Mouse (Mus musculus): ENCODE data around the gene Magi1. TPM values are rescaled to one million over a fixed set of nuclear protein-coding genes. Genes with fewer than 3 reads are reported as not detected.
A peak's percentile ranks its signal among the peaks of the same experiment; 100 is the strongest.

Gene Magi1
- polyA plus RNA-seq, 1 experiment: 3.4 TPM

- no peak overlapping the region for H3ac ChIP-seq (ENCODE audit: control insufficient read depth, insufficient read length)
- no peak overlapping the region for H3K4me3 ChIP-seq
- no peaks in the 10 kb centered on the region for H3K36me3 ChIP-seq (ENCODE audit: control insufficient read depth, insufficient read depth)
- H3K79me2 ChIP-seq (ENCODE audit: control insufficient read depth, insufficient read depth): peaks cover 6% of the 10 kb centered on the region
- TF ChIP-seq TCF12 (IDR thresholded peaks at IDR 0.05; ENCODE audit: insufficient read depth, poor library complexity, severe bottlenecking) (no peak), MYOG (IDR thresholded peaks at IDR 0.05; ENCODE audit: control insufficient read depth in 1 of 3, insufficient read depth in 1 of 3, insufficient read length in 2 of 3, low read depth in 2 of 3) (no peak), TCF3 (IDR thresholded peaks at IDR 0.05; ENCODE audit: insufficient read length, low read depth) (no peak), MAX (IDR thresholded peaks at IDR 0.05; ENCODE audit: low read depth) (no peak), REST (IDR thresholded peaks at IDR 0.05; ENCODE audit: insufficient read depth, insufficient read length) (no peak), POLR2AphosphoS2 (IDR thresholded peaks at IDR 0.05; ENCODE audit: insufficient read length, low read depth) (no peak), POLR2A (IDR thresholded peaks at IDR 0.05; ENCODE audit: insufficient read length, low read depth) (no peak), CEBPB (IDR thresholded peaks at IDR 0.05; ENCODE audit: insufficient read depth, poor library complexity, severe bottlenecking) (no peak), MYOD1 (IDR thresholded peaks at IDR 0.05; ENCODE audit: control insufficient read depth in 1 of 3, insufficient read length in 2 of 3, low read depth in 2 of 3) (no peak), USF1 (IDR thresholded peaks at IDR 0.05; ENCODE audit: low read depth) (no peak), SRF (IDR thresholded peaks at IDR 0.05; ENCODE audit: control insufficient read depth, insufficient read length, low read depth) (no peak), E2F4 (IDR thresholded peaks at IDR 0.05; ENCODE audit: insufficient read depth) (no peak)
- H3K27me3 ChIP-seq (ENCODE audit: control insufficient read depth, insufficient read depth, insufficient read length): no peaks in the 10 kb centered on the region
- H3K4me2 ChIP-seq (ENCODE audit: low read depth): no peak overlapping the region
Measured at GRCm38 (mm10) chr6:94083459-94083858, 200.3 kb downstream of the Magi1 start.

GRCm38 (mm10) chr6:94080933-94081545, 202.7 kb downstream of the Magi1 start:
- peaks cover 6% of the 10 kb centered on the region for H3K79me2 ChIP-seq (ENCODE audit: control insufficient read depth, insufficient read depth)
- TF ChIP-seq TCF3 (IDR thresholded peaks at IDR 0.05; ENCODE audit: insufficient read length, low read depth) (no peak), POLR2A (IDR thresholded peaks at IDR 0.05; ENCODE audit: insufficient read length, low read depth) (no peak), CEBPB (IDR thresholded peaks at IDR 0.05; ENCODE audit: insufficient read depth, poor library complexity, severe bottlenecking) (peak; percentile 63; the same call in 1 of the 2 replicates), MYOG (IDR thresholded peaks at IDR 0.05; ENCODE audit: control insufficient read depth in 1 of 3, insufficient read depth in 1 of 3, insufficient read length in 2 of 3, low read depth in 2 of 3) (no peak), USF1 (IDR thresholded peaks at IDR 0.05; ENCODE audit: low read depth) (no peak)
- no peak overlapping the region for H3ac ChIP-seq (ENCODE audit: control insufficient read depth, insufficient read length)
- no peak overlapping the region for H3K4me3 ChIP-seq
- no peaks in the 10 kb centered on the region for H3K27me3 ChIP-seq (ENCODE audit: control insufficient read depth, insufficient read depth, insufficient read length)
- H3K4me2 ChIP-seq (ENCODE audit: low read depth): no peak overlapping the region
- no peaks in the 10 kb centered on the region for H3K36me3 ChIP-seq (ENCODE audit: control insufficient read depth, insufficient read depth)

GRCm38 (mm10) chr6:94078934-94079333, 204.8 kb downstream of the Magi1 start:
- peaks cover 6% of the 10 kb centered on the region for H3K79me2 ChIP-seq (ENCODE audit: control insufficient read depth, insufficient read depth)
- H3ac ChIP-seq (ENCODE audit: control insufficient read depth, insufficient read length): no peak overlapping the region
- no peaks in the 10 kb centered on the region for H3K36me3 ChIP-seq (ENCODE audit: control insufficient read depth, insufficient read depth)
- H3K4me3 ChIP-seq: no peak overlapping the region
- no peak overlapping the region for H3K4me2 ChIP-seq (ENCODE audit: low read depth)
- H3K27me3 ChIP-seq (ENCODE audit: control insufficient read depth, insufficient read depth, insufficient read length): no peaks in the 10 kb centered on the region
- TF ChIP-seq TCF3 (IDR thresholded peaks at IDR 0.05; ENCODE audit: insufficient read length, low read depth): no peak
- TF ChIP-seq E2F4 (IDR thresholded peaks at IDR 0.05; ENCODE audit: insufficient read depth): no peak
- no peak for TF ChIP-seq TCF12 (IDR thresholded peaks at IDR 0.05; ENCODE audit: insufficient read depth, poor library complexity, severe bottlenecking)
- no peak for TF ChIP-seq USF1 (IDR thresholded peaks at IDR 0.05; ENCODE audit: low read depth)
- no peak for TF ChIP-seq MAX (IDR thresholded peaks at IDR 0.05; ENCODE audit: low read depth)
- no peak for TF ChIP-seq MYOD1 (IDR thresholded peaks at IDR 0.05; ENCODE audit: control insufficient read depth in 1 of 3, insufficient read length in 2 of 3, low read depth in 2 of 3)
- no peak for TF ChIP-seq SRF (IDR thresholded peaks at IDR 0.05; ENCODE audit: control insufficient read depth, insufficient read length, low read depth)
- TF ChIP-seq POLR2A (IDR thresholded peaks at IDR 0.05; ENCODE audit: insufficient read length, low read depth): no peak
- no peak for TF ChIP-seq POLR2AphosphoS2 (IDR thresholded peaks at IDR 0.05; ENCODE audit: insufficient read length, low read depth)
- TF ChIP-seq MYOG (IDR thresholded peaks at IDR 0.05; ENCODE audit: control insufficient read depth in 1 of 3, insufficient read depth in 1 of 3, insufficient read length in 2 of 3, low read depth in 2 of 3): no peak
- TF ChIP-seq REST (IDR thresholded peaks at IDR 0.05; ENCODE audit: insufficient read depth, insufficient read length): no peak
- no peak for TF ChIP-seq CEBPB (IDR thresholded peaks at IDR 0.05; ENCODE audit: insufficient read depth, poor library complexity, severe bottlenecking)

- no peaks in the 10 kb centered on the region for H3K36me3 ChIP-seq (ENCODE audit: control insufficient read depth, insufficient read depth)
- H3ac ChIP-seq (ENCODE audit: control insufficient read depth, insufficient read length): no peak overlapping the region
- H3K27me3 ChIP-seq (ENCODE audit: control insufficient read depth, insufficient read depth, insufficient read length): no peaks in the 10 kb centered on the region
- H3K4me3 ChIP-seq: no peak overlapping the region
- H3K4me2 ChIP-seq (ENCODE audit: low read depth): no peak overlapping the region
- H3K79me2 ChIP-seq (ENCODE audit: control insufficient read depth, insufficient read depth): peaks cover 6% of the 10 kb centered on the region
- TF ChIP-seq CEBPB (IDR thresholded peaks at IDR 0.05; ENCODE audit: insufficient read depth, poor library complexity, severe bottlenecking) (no peak), POLR2AphosphoS2 (IDR thresholded peaks at IDR 0.05; ENCODE audit: insufficient read length, low read depth) (no peak), REST (IDR thresholded peaks at IDR 0.05; ENCODE audit: insufficient read depth, insufficient read length) (no peak), E2F4 (IDR thresholded peaks at IDR 0.05; ENCODE audit: insufficient read depth) (no peak), SRF (IDR thresholded peaks at IDR 0.05; ENCODE audit: control insufficient read depth, insufficient read length, low read depth) (no peak), POLR2A (IDR thresholded peaks at IDR 0.05; ENCODE audit: insufficient read length, low read depth) (no peak), TCF3 (IDR thresholded peaks at IDR 0.05; ENCODE audit: insufficient read length, low read depth) (no peak)
Measured at GRCm38 (mm10) chr6:94077013-94077412, 206.7 kb downstream of the Magi1 start.

GRCm38 (mm10) chr6:94075990-94076389, 207.7 kb downstream of the Magi1 start:
- no peaks in the 10 kb centered on the region for H3K36me3 ChIP-seq (ENCODE audit: control insufficient read depth, insufficient read depth)
- no peak overlapping the region for H3K4me2 ChIP-seq (ENCODE audit: low read depth)
- TF ChIP-seq POLR2AphosphoS2 (IDR thresholded peaks at IDR 0.05; ENCODE audit: insufficient read length, low read depth) (no peak), TCF3 (IDR thresholded peaks at IDR 0.05; ENCODE audit: insufficient read length, low read depth) (no peak), MYOG (IDR thresholded peaks at IDR 0.05; ENCODE audit: control insufficient read depth in 1 of 3, insufficient read depth in 1 of 3, insufficient read length in 2 of 3, low read depth in 2 of 3) (no peak), TCF12 (IDR thresholded peaks at IDR 0.05; ENCODE audit: insufficient read depth, poor library complexity, severe bottlenecking) (no peak), MAX (IDR thresholded peaks at IDR 0.05; ENCODE audit: low read depth) (no peak), MYOD1 (IDR thresholded peaks at IDR 0.05; ENCODE audit: control insufficient read depth in 1 of 3, insufficient read length in 2 of 3, low read depth in 2 of 3) (no peak), E2F4 (IDR thresholded peaks at IDR 0.05; ENCODE audit: insufficient read depth) (no peak), REST (IDR thresholded peaks at IDR 0.05; ENCODE audit: insufficient read depth, insufficient read length) (no peak), POLR2A (IDR thresholded peaks at IDR 0.05; ENCODE audit: insufficient read length, low read depth) (no peak), CEBPB (IDR thresholded peaks at IDR 0.05; ENCODE audit: insufficient read depth, poor library complexity, severe bottlenecking) (no peak)
- H3K4me3 ChIP-seq: no peak overlapping the region
- H3K79me2 ChIP-seq (ENCODE audit: control insufficient read depth, insufficient read depth): no peaks in the 10 kb centered on the region
- no peaks in the 10 kb centered on the region for H3K27me3 ChIP-seq (ENCODE audit: control insufficient read depth, insufficient read depth, insufficient read length)
- H3ac ChIP-seq (ENCODE audit: control insufficient read depth, insufficient read length): no peak overlapping the region

Measured in myocyte (in vitro differentiated cells).